11 mouse cellular contexts compared by ENCODE assay signal in the genomic region with DNA sequence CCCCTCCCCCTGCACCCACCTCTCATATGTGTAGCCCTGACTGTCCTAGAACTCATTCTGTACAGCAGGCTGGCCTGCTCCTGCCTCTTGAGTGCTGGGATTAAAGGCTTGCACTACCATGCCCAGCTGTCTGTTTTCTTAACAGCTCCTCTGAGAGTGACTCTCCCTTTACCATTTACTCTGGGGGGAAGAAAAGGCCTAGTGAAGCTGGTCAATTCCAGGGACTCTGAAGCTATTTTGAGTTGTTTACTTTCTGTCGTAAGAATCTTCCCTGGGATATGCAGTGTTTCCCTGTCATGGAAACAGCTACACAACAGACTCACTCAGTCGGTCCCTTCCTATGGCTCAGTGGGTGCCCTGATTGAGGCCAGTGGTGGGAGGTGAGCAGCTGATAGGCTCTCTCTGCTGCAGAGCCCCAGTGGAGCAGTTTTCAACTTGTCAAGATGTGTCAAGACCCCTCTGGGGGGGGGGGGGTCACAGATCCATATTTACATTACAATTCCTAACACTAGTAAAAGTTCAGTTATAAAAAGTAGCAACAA.
DNase-seq lines count a peak whose midpoint lies in the region; ATAC-seq and TF ChIP-seq lines count a peak whose summit lies in the region.
"Had no signal": no experiment of that assay in that cellular context is flagged by ENCODE, and none has a peak within 500 bp of the region (broad histone marks: within the 10 kb centered on the region; RNA-seq: fewer than 3 reads in every experiment).

No protein-coding gene starts in this region.

- H3K36me3 ChIP-seq in kidney, postnatal 0 days (ENCODE audit: insufficient read depth, low read length): no peaks in the 10 kb centered on the region
- H3K36me3 ChIP-seq in embryonic facial prominence, embryonic 12.5 days: no peaks in the 10 kb centered on the region
- H3K36me3 ChIP-seq in heart, embryonic 16.5 days (ENCODE audit: control insufficient read depth, insufficient read depth): no peaks in the 10 kb centered on the region
- H3K36me3 ChIP-seq in neural tube, embryonic 15.5 days: no peaks in the 10 kb centered on the region
- H3K36me3 ChIP-seq: forebrain, embryonic 12.5 days; lung, embryonic 15.5 days had no signal

- no peaks in the 10 kb centered on the region for H3K9me3 ChIP-seq in kidney, postnatal 0 days (replicated peaks; ENCODE audit: low read length)
- no peaks in the 10 kb centered on the region for H3K9me3 ChIP-seq in embryonic facial prominence, embryonic 12.5 days
- H3K9me3 ChIP-seq in heart, embryonic 16.5 days (replicated peaks; ENCODE audit: control insufficient read depth, low read length): no peaks in the 10 kb centered on the region
- no peaks in the 10 kb centered on the region for H3K9me3 ChIP-seq in neural tube, embryonic 15.5 days (replicated peaks)
- H3K9me3 ChIP-seq: forebrain, embryonic 12.5 days; lung, embryonic 15.5 days had no signal

- H3K9ac ChIP-seq in kidney, postnatal 0 days (ENCODE audit: low read depth, low read length): no peak overlapping the region
- H3K9ac ChIP-seq in embryonic facial prominence, embryonic 12.5 days: no peak overlapping the region
- H3K9ac ChIP-seq in heart, embryonic 16.5 days (ENCODE audit: low read length): no peak overlapping the region
- no peak overlapping the region for H3K9ac ChIP-seq in neural tube, embryonic 15.5 days (replicated peaks)
- H3K9ac ChIP-seq: forebrain, embryonic 12.5 days; lung, embryonic 15.5 days had no signal

- H3K27ac ChIP-seq in kidney, postnatal 0 days: no peak overlapping the region
- H3K27ac ChIP-seq in embryonic facial prominence, embryonic 12.5 days: 0 out of 2 replicates have a peak overlapping the region, but pooled peaks have one; percentile 23
- peak overlapping the region; percentile 9; the same call in 1 of the 2 replicates for H3K27ac ChIP-seq in heart, embryonic 16.5 days (ENCODE audit: low read length)
- H3K27ac ChIP-seq in neural tube, embryonic 15.5 days (replicated peaks): 0 out of 2 replicates have a peak overlapping the region, but pooled peaks have one; percentile 9
- H3K27ac ChIP-seq: forebrain, embryonic 12.5 days; lung, embryonic 15.5 days had no signal

- no peak for TF ChIP-seq CTCF in kidney, postnatal 0 days (IDR thresholded peaks at IDR 0.05; ENCODE audit: low read depth)

- no peaks in the 10 kb centered on the region for H3K27me3 ChIP-seq in kidney, postnatal 0 days (ENCODE audit: insufficient read depth, low read length)
- no peaks in the 10 kb centered on the region for H3K27me3 ChIP-seq in embryonic facial prominence, embryonic 12.5 days
- H3K27me3 ChIP-seq in heart, embryonic 16.5 days (ENCODE audit: control insufficient read depth, insufficient read depth, low read length): no peaks in the 10 kb centered on the region
- no peaks in the 10 kb centered on the region for H3K27me3 ChIP-seq in neural tube, embryonic 15.5 days (replicated peaks)
- H3K27me3 ChIP-seq: forebrain, embryonic 12.5 days; lung, embryonic 15.5 days had no signal

- no peak for ATAC-seq in kidney, postnatal 0 days (replicated peaks; ENCODE audit: low FRiP score, low read depth)
- peak; percentile 30; the same call in 1 of the 2 replicates for ATAC-seq in embryonic facial prominence, embryonic 12.5 days (ENCODE audit: insufficient number of reproducible peaks, insufficient read depth, low FRiP score, low TSS enrichment)
- no peak; the same call in 1 of the 2 replicates for ATAC-seq in heart, embryonic 16.5 days (replicated peaks; ENCODE audit: extremely low read depth, insufficient read depth, low FRiP score)
- ATAC-seq in neural tube, embryonic 15.5 days (ENCODE audit: low FRiP score): no peak

- peak; percentile 44 for DNase-seq in kidney, postnatal 0 days (ENCODE audit: low spot score)
- DNase-seq in kidney, adult 18-20 months: no peak
- no peak for DNase-seq in right cerebral cortex, adult 2 months (ENCODE audit: low spot score in 2 of 2)
- DNase-seq in urinary bladder, postnatal 4 days (ENCODE audit: low spot score in 2 of 2): no peak
- DNase-seq: kidney, postnatal 25 days; right cerebral cortex, postnatal 4 days had no signal

- H3K4me3 ChIP-seq in kidney, postnatal 0 days (replicated peaks; ENCODE audit: low read depth, low read length): no peak overlapping the region
- H3K4me3 ChIP-seq in embryonic facial prominence, embryonic 12.5 days: no peak overlapping the region
- no peak overlapping the region for H3K4me3 ChIP-seq in heart, embryonic 16.5 days (ENCODE audit: low read length)
- H3K4me3 ChIP-seq in neural tube, embryonic 15.5 days (replicated peaks): no peak overlapping the region
- H3K4me3 ChIP-seq: forebrain, embryonic 12.5 days; lung, embryonic 15.5 days had no signal

- peaks cover 3% of the 10 kb centered on the region; the same call in 1 of the 2 replicates for H3K4me1 ChIP-seq in kidney, postnatal 0 days (replicated peaks; ENCODE audit: insufficient read depth, low read length)
- H3K4me1 ChIP-seq in embryonic facial prominence, embryonic 12.5 days: peaks cover 28% of the 10 kb centered on the region
- H3K4me1 ChIP-seq in heart, embryonic 16.5 days (ENCODE audit: control insufficient read depth, insufficient read depth, low read length): peaks cover 24% of the 10 kb centered on the region
- H3K4me1 ChIP-seq in neural tube, embryonic 15.5 days: peaks cover 41% of the 10 kb centered on the region

- WGBS in kidney, postnatal 0 days: 23% methylated on average over 2 of the region's 2 CpGs
- WGBS in embryonic facial prominence, embryonic 12.5 days: 41% methylated on average over 2 of the region's 2 CpGs
- WGBS in heart, embryonic 16.5 days: 14% methylated on average over 2 of the region's 2 CpGs
- WGBS in neural tube, embryonic 15.5 days: 23% methylated on average over 2 of the region's 2 CpGs

- H3K4me2 ChIP-seq in kidney, postnatal 0 days (ENCODE audit: low read length): no peak overlapping the region
- H3K4me2 ChIP-seq in embryonic facial prominence, embryonic 12.5 days (replicated peaks): no peak overlapping the region
- no peak overlapping the region for H3K4me2 ChIP-seq in heart, embryonic 16.5 days (ENCODE audit: low read depth, low read length)
- H3K4me2 ChIP-seq in neural tube, embryonic 15.5 days: no peak overlapping the region
- H3K4me2 ChIP-seq: forebrain, embryonic 12.5 days; lung, embryonic 15.5 days had no signal
